Mouse (Mus musculus) small intestine, adult 2 months (tissue): ENCODE results near the gene Hist2h3c2.

Experiments used
- CTCF ChIP-seq: fragments of 200-500 bp; IDR thresholded peaks from 2 replicates; pipeline ENCODE4 v1.5.1; 2012; ENCODE audit warnings: low read depth, mild to moderate bottlenecking, control low read depth, inconsistent platforms, low read length, moderate library complexity, mixed read lengths; ENCODE audit not compliant: insufficient replicate concordance, insufficient read length; ENCODE audit errors: extremely low read depth
- POLR2A ChIP-seq: fragments of 200-500 bp; IDR thresholded peaks from 2 replicates; pipeline ENCODE4 v1.6.1; 2012; ENCODE audit warnings: low read depth, mild to moderate bottlenecking, control low read depth, inconsistent platforms, low read length, moderate library complexity

DNA sequence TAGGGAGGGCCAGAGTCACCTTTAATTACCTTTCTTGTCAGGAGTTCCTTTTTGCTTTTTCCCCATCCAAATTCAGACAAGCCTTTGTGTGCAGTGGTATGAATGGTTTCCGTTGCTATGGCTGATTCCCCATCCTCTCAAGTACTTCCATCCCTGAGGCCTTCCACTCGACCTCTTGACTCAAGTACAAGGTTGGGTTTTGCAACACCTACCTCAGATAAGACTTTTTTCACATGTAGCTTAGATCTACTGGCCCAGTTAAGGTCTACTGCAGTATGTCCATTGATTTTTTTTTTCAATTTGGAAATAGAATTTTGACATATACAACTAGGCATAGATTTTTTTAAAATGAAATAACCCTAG lies 7.2 kb downstream of the Hist2h3c2 start:
- TF ChIP-seq POLR2A (no peak), CTCF (no peak)
